ENCODE assay signal across 11 mouse cellular contexts in the genomic region with DNA sequence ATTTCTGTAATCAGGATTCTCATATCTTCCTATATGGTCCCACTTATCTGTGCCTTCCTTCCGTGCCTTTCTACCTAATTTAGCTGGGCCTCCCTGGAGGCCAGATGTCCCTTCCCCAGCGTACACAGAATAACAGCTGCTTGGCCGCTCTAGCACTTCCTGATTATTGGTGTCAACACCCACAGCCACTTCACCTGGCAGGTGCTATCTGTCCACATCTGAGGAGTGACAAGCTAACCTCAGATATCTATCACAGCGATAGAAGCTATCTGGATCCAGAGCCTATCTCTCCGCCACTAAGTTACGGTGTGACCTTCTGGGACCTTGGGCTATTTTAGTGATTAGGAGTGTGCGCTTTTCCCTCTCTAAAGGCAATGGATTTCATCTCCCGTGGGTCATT.
DNase-seq lines count a peak whose midpoint lies in the region; ATAC-seq and TF ChIP-seq lines count a peak whose summit lies in the region.
"Had no signal": no experiment of that assay in that cellular context is flagged by ENCODE, and none has a peak within 500 bp of the region (broad histone marks: within the 10 kb centered on the region; RNA-seq: fewer than 3 reads in every experiment).

No protein-coding gene starts in this region.

- H3K9ac ChIP-seq in heart, embryonic 11.5 days (ENCODE audit: low read depth, low read length) = no peak overlapping the region
- H3K9ac ChIP-seq in intestine, embryonic 15.5 days = no peak overlapping the region
- H3K9ac ChIP-seq in midbrain, postnatal 0 days (replicated peaks; ENCODE audit: low read length, poor library complexity, severe bottlenecking) = no peak overlapping the region
- H3K9ac ChIP-seq: embryonic facial prominence, embryonic 13.5 days; limb, embryonic 13.5 days had no signal

- H3K27me3 ChIP-seq in heart, embryonic 11.5 days (ENCODE audit: control insufficient read depth, insufficient read depth, low read length) = no peaks in the 10 kb centered on the region
- H3K27me3 ChIP-seq in intestine, embryonic 15.5 days (replicated peaks) = no peaks in the 10 kb centered on the region
- H3K27me3 ChIP-seq in midbrain, postnatal 0 days (ENCODE audit: insufficient read depth, low read length) = no peaks in the 10 kb centered on the region
- H3K27me3 ChIP-seq: embryonic facial prominence, embryonic 13.5 days; limb, embryonic 13.5 days had no signal

- peak overlapping the region; percentile 47 for H3K4me2 ChIP-seq in heart, embryonic 11.5 days
- peak overlapping the region; percentile 42 for H3K4me2 ChIP-seq in intestine, embryonic 15.5 days (replicated peaks)
- H3K4me2 ChIP-seq in midbrain, postnatal 0 days (ENCODE audit: low read depth, low read length, poor library complexity, severe bottlenecking) = peak overlapping the region; percentile 10; the same call in 1 of the 2 replicates
- H3K4me2 ChIP-seq: embryonic facial prominence, embryonic 13.5 days; limb, embryonic 13.5 days had no signal

- H3K9me3 ChIP-seq in heart, embryonic 11.5 days (replicated peaks; ENCODE audit: control insufficient read depth, low read length) = no peaks in the 10 kb centered on the region
- no peaks in the 10 kb centered on the region for H3K9me3 ChIP-seq in intestine, embryonic 15.5 days
- no peaks in the 10 kb centered on the region for H3K9me3 ChIP-seq in midbrain, postnatal 0 days (ENCODE audit: low read length)
- H3K9me3 ChIP-seq: embryonic facial prominence, embryonic 13.5 days; limb, embryonic 13.5 days had no signal

- WGBS in heart, embryonic 11.5 days (ENCODE audit: insufficient replicate concordance) = 26% methylated on average over 8 of the region's 8 CpGs
- WGBS in intestine, embryonic 15.5 days = 60% methylated on average over 8 of the region's 8 CpGs
- 76% methylated on average over 8 of the region's 8 CpGs for WGBS in midbrain, postnatal 0 days

- no peak overlapping the region for H3K27ac ChIP-seq in heart, embryonic 11.5 days (ENCODE audit: low read depth, low read length)
- peak overlapping the region; percentile 48; the same call in 1 of the 2 replicates for H3K27ac ChIP-seq in layer of hippocampus, adult 2 months
- peak overlapping the region; percentile 65 for H3K27ac ChIP-seq in intestine, embryonic 15.5 days
- 0 out of 2 replicates have a peak overlapping the region, but pooled peaks have one; percentile 3 for H3K27ac ChIP-seq in midbrain, postnatal 0 days (ENCODE audit: low read depth, low read length)
- H3K27ac ChIP-seq: embryonic facial prominence, embryonic 13.5 days; limb, embryonic 13.5 days had no signal

- ATAC-seq in heart, embryonic 11.5 days (replicated peaks; ENCODE audit: insufficient number of reproducible peaks, low FRiP score, low TSS enrichment) = no peak
- ATAC-seq in intestine, embryonic 15.5 days = peak; percentile 82
- ATAC-seq in midbrain, postnatal 0 days (ENCODE audit: low FRiP score) = peak; percentile 27; the same call in 1 of the 2 replicates

- DNase-seq in heart, postnatal 14 days = no peak
- no peak for DNase-seq in layer of hippocampus, adult 2 months (ENCODE audit: low spot score in 2 of 2)
- DNase-seq in layer of hippocampus, adult 9-11 months = no peak
- DNase-seq in midbrain, postnatal 0 days (ENCODE audit: low spot score) = no peak
- no peak for DNase-seq in c-Kit-positive CD71-positive TER-119-positive erythroid progenitor cells, embryonic 14.5 days (ENCODE audit: low spot score)
- DNase-seq in adrenal gland, postnatal 25 days = no peak
- DNase-seq: cerebellum, adult 9-10 months had no signal

- H3K36me3 ChIP-seq in heart, embryonic 11.5 days (ENCODE audit: control insufficient read depth, insufficient read depth, low read length) = no peaks in the 10 kb centered on the region
- H3K36me3 ChIP-seq in intestine, embryonic 15.5 days = no peaks in the 10 kb centered on the region
- no peaks in the 10 kb centered on the region for H3K36me3 ChIP-seq in midbrain, postnatal 0 days (ENCODE audit: insufficient read depth, low read length)
- H3K36me3 ChIP-seq: embryonic facial prominence, embryonic 13.5 days; limb, embryonic 13.5 days had no signal

- no peak overlapping the region for H3K4me3 ChIP-seq in heart, embryonic 11.5 days (ENCODE audit: low read depth, low read length)
- no peak overlapping the region for H3K4me3 ChIP-seq in layer of hippocampus, adult 2 months
- peak overlapping the region; percentile 13; the same call in 1 of the 2 replicates for H3K4me3 ChIP-seq in intestine, embryonic 15.5 days (replicated peaks)
- H3K4me3 ChIP-seq in midbrain, postnatal 0 days (ENCODE audit: low read depth, low read length) = no peak overlapping the region
- H3K4me3 ChIP-seq: embryonic facial prominence, embryonic 13.5 days; limb, embryonic 13.5 days had no signal

- H3K4me1 ChIP-seq in heart, embryonic 11.5 days (ENCODE audit: control insufficient read depth, insufficient read depth, low read length) = peaks cover 7% of the 10 kb centered on the region
- 0 out of 2 replicates have a peak, but pooled peaks cover 13% of the 10 kb centered on the region for H3K4me1 ChIP-seq in intestine, embryonic 15.5 days (replicated peaks)
- H3K4me1 ChIP-seq in midbrain, postnatal 0 days (ENCODE audit: insufficient read depth, low read length) = peaks cover 3% of the 10 kb centered on the region; the same call in 1 of the 2 replicates
- H3K4me1 ChIP-seq: embryonic facial prominence, embryonic 13.5 days had no signal

- intact Hi-C loops in heart, postnatal 14 days (cut with DNase I) = no loop called here

- TF ChIP-seq CTCF in layer of hippocampus, adult 2 months (conservative IDR thresholded peaks at IDR 0.05) = no peak
- no peak for TF ChIP-seq CTCF in midbrain, postnatal 0 days (IDR thresholded peaks at IDR 0.05)
